Mouse (Mus musculus) granulocyte monocyte progenitor cell, adult 5-6 weeks (primary cell): ENCODE data around the gene Tigd3. TPM values are rescaled to one million over a fixed set of nuclear protein-coding genes. Genes with fewer than 3 reads are reported as not detected.

ENCODE experiments used
- ATAC-seq: replicated peaks from 2 replicates; pipeline ENCODE4 v1.8.0; 2016; ENCODE audit warnings: mild to moderate bottlenecking, moderate TSS enrichment, inconsistent platforms; ENCODE audit not compliant: poor library complexity, severe bottlenecking
- total RNA-seq, 2 experiments: library from RNA; stranded (forward) in 1 of 2; stranded (reverse) in 1 of 2; fragments of 200-712, 200-1000 nt in 1 of 2; fragments of >200 nt in 1 of 2; fragmentation: Nextera tagmentation in 1 of 2; gene quantifications; 2 replicates each; pipeline ENCODE4 v1.2.3; 2014 to 2017

Gene Tigd3
- total RNA-seq (2014; fragmentation: Nextera tagmentation) (1.1 and 2.5 TPM in 2 replicates), total RNA-seq (2017) (2.3 and 4.4 TPM in 2 replicates)

DNA sequence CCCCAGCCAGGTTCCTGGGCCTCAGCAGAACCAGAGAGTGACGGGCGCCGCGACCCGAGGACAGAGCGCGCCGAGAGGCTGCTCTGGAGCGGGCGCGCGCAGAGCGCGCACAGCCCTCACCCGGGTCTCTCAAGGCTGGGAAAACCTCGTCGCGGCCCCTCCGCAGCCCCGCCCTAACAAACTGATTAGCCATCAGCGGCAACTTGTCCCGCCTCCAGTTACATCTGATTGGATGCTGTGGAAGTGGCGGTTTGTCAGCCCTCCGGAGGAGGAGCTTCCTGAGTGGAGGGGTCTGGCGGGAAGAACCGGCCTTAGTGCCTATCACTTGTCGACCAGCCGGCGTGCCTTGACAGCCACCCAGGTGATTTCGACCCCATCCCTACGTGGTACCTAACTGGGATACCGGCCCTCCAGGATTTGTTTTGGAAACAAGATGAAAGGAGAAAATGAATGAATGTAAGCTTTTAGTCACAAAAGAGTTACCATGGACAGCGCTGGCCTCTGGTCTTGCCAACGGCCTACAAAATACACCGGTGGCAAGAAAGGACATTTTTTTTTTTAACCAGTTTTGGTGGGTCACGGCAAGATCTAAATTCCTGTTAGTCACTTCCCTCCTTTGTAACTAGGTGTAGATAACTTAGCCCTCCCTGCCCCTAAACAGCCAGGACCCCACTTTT is at the start of gene Tigd3:
Gene Tigd3 (minus strand): TSS at position 148 of the 677 bp plus-strand sequence.
- peak; percentile 96 for ATAC-seq

DNA sequence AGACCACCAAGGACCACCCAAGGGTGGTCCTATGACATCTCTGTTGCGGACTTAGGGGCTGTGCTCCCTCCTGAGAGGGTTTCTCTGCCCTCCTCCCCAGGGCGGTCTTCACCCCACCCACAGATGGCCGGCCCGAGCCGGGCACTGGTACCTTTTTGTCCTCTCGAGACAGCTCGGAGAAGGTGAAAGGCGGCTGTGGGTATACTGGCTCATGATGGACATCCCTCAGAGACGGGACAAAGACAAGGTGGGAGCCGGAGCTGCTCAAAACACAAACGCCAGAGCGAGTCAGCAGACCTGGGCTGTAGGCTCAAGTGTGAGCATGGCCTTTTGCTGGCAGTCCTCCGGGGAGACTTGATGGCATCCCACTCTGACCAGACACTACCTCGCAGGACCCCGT is 49.5 kb upstream of the Tigd3 start:
- no peak for ATAC-seq

DNA sequence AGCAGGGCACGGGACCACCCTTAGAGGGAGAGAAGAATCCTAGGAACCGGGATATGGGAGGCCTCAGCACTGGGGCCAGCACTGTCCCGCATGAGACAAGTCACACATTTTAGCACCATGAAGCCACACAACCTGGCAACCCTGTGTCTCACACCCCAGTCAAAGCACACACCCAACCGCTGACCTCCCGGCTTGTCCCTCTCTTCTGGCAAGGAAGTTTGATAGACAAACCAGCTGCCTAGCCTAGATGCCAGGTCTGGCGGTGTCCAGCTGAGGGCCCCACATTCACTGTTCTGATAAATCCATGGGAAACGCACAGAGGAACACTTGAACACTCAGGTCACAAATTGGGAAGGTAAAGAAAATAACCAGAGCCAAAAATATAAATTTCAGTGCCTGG is 48.6 kb upstream of the Tigd3 start:
- no peak for ATAC-seq

DNA sequence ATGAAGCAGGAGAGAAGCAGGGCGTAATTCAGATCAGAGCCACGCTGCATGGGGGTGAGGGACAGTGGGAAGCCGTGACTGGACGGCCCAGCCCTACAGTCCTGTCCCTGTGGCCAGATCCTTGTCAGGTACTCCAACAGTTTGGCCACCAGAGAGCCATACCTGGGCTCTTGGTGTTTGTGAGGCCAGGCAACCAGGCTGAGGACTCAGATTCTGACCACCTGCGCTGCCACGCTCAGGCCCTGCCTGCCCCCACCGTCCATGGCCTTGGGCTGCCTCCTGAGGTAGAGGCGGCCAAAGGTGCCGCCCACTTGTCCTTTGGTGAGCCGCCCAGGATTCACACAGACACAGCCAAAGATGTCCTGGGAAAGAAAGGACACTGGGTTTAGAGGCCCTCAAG is 46.7 kb upstream of the Tigd3 start:
- ATAC-seq: no peak

DNA sequence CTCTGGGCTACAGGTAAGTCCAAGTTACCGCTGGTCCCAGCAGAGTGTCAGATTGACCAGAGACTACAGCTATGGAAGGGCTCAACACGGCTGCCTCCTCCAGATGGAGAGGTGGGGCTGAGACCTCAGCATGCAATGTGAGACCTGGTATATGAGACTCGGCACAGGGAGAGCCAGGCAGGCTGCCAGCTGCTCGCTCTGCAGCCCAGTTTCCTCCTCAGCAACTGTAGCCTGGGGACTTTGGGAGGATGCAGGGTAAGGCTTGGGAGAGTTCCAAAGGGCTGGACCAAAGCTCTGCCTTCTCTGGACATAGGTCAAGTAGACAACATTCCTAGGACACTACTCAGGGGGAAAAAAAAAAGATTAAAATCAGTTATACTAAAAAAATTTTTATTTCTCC is 46.2 kb upstream of the Tigd3 start:
- no peak for ATAC-seq

DNA sequence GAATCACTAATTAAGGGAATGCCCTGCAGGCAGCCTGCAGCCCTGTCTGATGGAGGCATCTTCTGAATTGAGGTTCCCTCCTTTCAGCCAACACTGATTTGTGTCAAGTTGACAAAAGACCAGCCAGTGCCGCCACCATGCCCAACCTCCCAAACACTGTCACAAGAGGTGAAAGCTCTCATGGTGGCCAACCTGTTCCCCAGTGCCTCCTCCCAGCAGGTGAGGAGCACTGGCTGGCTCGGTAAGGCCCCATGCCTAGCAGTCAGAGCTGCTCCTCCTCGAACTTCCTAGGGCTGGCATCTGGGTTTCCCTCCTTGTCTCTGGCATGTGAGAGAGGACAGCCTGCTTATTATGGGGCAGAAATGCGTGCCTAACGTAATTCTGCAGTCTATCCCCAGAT is 45.8 kb upstream of the Tigd3 start:
- no peak for ATAC-seq

DNA sequence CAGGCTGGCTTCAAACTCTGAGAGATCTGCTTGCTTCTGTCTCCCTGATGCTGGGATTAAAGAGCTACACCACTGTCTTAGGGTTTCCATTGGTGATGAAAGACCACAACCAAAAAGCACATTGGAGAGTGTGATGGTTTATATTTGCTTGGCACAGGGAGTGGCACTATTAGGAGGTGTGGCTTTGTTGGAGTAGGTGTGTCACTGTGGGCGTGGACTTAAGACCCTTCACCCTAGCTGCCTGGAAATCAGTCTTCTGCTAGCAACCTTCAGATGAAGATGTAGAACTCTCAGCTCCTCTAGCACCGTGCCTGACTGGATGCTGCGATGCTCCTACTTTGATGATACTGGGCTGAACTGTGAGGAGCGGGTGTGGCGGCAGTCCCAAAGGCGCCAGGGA is 44.6 kb upstream of the Tigd3 start:
- ATAC-seq: no peak

DNA sequence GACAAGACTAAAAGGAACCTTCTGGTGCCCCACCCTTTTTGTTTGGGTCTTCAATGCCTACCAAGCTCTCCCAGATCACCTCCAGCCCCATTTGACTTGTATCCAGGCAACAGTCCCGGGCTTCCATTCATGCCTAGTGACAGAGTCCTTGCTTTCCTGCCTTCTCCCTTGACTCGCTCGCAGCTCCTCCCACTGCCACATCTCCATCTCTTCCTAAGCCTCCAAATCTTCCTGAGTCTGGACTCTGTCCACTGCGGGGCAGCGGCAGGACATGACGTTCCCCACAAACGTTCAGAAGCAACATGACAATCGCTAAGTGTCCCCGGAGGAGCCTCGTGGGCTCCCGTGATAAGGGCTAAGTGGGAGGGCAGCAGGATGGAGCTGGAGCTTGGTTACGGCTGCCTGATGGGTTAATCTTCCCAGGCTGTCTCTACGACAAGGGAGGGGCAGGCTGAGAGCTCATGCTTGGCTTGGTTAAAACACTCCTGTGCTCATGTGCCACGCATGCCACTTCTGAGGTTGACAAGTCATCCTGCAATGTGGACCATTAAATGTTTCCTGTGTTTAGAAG is 44.0 kb upstream of the Tigd3 start:
- no peak for ATAC-seq

DNA sequence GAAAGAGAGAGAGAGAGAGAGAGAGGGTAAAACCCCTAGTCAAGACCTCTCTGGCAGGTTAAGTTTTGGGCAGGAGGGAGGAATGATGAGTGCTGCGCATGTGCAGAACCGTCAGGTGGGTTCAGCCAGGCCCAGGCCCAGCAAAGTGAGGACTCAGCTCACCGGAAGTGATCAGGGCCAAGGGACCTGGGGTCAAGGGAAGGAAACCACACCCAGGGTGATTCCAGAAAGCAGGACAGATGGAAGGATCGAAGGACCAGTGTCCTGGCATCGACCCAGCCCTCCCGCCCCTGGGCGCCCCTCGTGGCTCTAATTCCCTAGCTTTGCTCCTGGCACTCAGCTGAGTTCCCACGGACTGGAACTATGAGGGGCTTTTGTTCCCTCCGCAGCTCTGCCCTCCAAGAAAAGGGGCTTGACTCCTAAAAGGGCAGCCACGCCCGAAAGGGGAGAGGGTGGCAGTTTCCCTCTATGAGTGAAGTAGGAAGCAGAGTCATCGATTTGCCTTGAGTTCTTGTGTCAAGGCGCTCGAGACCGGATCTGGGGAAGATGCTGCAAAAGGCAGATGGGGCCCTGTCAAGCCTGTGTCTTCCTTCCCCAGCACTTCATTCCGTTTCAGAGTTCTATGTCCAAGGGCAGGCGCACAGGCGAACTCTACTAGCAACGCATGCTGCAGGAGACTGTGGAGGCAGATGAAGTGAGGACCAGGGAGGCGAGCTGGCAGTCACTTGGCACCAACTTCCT is 43.3 kb upstream of the Tigd3 start:
- ATAC-seq: no peak

DNA sequence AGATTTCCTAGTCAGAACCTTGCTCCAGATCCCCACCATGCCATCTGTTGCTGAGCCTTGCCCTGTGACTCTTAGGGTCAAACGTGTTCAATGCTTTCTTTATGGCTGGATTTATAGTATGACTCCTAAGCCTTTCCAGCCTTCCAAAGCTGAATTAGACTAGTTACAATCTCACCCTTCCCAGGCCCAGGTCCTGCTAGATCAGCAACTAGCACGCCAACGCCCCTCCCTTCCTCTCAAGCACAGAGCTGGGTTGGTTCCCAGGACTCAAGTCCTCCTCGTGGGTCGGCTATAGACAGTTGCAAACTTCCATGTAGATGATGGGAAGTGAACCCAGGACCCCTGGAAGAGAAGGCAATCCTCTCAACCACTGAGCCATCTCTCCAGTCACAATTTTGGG is 41.7 kb upstream of the Tigd3 start:
- no peak for ATAC-seq

DNA sequence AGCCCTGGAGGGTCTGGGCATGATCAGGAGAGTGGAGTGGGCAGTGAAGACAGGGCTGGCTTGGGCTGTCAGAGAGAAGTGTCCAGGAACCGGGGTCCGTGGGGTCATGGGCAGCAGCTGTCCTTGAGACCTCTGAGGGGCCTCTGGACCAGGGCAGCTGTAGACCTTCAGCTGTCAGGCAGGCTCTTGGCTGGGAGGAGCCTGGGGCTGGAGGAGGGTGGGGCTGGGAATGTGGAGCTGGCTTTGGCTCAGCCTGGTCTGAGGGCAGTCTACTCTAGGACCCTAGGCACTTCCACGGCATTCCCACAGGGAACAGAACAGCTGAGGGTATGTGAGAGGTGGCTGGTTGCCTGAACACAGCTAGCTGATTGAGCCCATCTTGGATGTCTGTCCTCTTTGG is 41.3 kb upstream of the Tigd3 start:
- no peak for ATAC-seq

DNA sequence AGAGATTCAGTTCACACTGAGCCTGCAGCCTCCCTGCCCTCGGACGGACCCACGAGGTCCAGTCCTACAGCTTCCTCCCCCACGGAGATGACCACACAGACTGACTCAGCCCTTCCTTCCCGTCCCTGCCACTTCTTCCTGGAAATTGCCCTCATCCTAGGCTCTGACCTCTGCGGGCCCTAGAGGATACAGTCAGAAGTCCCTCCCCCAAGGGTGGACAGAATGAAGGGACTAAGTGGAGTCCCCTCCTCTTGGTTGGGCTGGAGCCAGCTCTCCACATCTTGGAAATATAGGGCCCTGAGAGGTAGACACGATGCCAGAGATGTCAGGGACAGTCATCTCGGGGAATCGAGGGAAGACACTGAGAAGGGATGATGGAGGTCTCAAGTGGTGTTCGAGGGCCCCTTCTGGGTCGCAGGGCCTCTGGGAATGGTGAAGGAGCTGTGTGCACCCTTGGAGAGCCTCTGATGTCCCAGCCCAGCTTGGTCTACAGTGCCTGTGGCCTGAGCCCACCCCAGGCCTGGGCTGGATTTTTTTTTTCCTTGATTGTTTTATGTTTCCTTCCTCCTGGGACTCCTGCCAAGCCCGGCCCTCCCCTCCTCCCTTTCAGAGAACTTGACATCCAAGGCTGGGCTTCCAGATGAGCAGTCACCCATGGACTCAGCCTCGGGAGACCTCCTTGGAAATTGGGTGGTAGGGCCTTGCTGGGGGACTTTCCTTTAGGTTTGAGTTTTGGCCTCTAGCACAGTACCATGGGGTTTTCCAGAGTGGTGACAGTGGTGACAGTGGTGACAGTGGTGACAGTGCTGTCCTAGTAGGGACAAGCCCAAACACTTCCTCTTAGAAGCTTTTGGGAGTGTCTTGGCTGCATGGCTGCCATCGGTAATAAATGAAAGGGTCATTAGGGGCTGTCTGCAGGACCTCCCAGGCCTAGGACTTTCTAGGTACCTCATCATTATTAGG is 36.0 kb upstream of the Tigd3 start:
- ATAC-seq: peak; percentile 69

DNA sequence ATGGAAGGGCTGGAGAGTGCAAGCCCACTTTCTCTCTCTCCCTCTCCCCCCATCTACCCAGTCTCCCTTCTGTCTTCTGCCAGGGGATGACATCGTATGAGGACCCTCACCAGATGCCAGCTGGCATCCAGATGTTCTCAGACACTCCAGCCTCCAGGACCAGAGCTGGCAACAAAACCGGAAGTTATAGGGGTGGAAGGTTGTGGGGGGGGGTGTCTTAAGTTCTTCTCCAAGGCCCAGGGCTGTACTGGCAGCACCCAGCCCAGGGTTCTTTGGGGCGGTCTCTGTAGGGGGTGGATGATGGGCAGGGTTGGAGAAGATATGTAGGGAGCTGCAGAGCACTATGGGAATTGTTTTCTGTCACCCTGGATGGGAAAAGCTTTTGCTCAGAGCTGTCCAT is 34.6 kb upstream of the Tigd3 start:
- ATAC-seq: no peak

DNA sequence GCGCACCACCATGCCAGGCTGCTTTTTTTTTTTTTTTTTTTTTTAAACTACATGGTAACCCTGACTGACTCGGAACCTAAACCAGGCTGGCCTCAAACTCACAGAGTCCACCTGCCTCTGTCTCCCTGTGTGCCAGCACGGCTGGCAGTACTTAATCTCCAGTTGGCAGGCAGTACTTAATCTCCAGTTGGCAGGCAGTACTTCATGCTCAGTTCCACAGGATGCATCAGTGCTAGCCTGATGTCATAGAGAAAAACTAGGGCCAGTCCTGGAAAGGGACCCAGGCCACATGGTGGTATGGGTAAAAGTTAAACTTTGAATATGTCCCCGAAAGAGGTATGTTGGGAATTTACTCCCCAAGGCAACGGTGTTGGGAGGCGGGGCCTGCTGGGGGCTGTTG is 34.2 kb upstream of the Tigd3 start:
- ATAC-seq: no peak

DNA sequence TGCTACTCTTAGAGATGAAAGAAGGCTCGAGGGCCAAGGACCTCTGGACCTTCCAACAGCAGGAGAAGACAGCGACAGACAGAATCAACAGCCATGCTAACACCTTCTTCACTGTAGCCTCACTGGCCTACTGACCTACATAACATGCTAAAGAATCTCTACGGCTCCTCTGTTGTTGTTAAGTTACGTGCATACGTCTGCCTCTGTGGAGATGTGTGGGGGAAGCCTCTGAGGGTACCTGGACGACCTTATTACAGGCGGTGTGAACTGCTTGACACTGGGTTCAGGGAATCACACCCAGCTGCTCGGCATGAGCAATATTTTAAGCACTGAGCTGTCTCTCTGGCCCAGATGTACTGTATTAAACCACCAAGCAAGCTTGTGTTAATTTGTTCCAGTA is 33.6 kb upstream of the Tigd3 start:
- no peak for ATAC-seq

DNA sequence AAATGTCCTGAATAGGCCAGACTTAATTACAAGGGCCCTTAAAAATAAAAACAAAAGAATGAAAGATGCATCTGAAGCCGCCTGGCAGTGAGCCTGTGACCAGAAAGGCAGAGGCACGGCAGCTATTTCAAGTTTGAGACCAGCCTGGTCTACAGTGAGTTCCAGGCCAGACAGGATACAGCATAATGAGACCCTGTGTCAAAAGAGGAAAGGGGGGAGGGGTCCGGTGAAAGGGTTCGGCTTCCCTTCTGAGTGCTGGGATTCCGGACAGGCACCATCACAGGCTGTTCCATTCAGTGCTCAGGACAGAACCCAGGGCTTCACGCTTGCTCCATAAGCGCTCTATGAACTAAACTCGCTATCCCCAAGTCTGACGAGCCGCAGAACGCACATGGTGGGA is 33.1 kb upstream of the Tigd3 start:
- ATAC-seq: no peak

DNA sequence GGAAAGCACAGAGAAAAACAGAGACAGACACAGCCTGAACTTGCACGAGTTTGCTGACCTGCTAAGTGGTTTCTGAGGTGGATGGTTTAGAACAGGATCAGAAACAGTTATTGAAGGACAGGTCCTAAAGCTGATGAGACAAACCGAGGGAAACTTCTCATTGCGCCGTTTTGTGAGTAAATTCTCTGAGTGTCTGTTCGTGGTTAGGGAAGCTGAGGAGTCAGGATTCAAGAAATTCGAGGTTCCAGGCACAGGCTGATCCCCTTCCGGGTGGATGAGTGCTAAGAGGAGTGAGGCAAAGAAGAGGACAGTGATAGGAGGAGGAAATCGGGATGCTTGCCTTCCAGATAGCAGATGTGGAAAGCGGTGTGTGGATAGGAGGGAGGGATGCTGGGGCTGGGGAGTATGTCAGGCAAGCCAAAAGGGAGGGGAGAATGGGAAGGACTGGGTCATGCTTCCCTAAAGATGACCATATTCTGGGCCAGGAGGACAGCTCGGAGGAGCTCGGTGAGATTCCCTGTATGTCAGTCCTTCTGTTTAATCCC is 31.4 kb upstream of the Tigd3 start:
- no peak for ATAC-seq

DNA sequence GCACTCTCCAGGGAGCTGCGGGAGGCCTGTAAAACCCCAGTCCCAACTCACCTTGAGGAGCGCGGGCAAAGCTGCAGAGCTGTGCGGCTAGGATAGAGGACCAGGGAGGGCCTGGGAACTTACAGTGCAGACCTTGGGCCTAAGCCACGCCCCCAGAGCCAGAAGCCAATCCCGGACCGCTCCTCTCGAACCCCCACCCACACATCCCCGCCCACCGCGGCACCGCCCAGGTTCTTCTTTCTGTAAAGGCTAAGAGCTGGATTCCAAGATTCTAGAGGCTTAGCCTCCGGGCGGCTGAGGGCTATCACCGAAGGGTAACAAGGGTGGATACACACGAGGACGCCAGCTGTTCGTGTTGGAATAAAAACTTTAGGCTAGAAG is 30.8 kb upstream of the Tigd3 start, which contains the start of gene Cdc42ep2:
Gene Cdc42ep2 (minus strand): TSS at position 104 of the 381 bp plus-strand sequence.
- ATAC-seq: peak; percentile 88

DNA sequence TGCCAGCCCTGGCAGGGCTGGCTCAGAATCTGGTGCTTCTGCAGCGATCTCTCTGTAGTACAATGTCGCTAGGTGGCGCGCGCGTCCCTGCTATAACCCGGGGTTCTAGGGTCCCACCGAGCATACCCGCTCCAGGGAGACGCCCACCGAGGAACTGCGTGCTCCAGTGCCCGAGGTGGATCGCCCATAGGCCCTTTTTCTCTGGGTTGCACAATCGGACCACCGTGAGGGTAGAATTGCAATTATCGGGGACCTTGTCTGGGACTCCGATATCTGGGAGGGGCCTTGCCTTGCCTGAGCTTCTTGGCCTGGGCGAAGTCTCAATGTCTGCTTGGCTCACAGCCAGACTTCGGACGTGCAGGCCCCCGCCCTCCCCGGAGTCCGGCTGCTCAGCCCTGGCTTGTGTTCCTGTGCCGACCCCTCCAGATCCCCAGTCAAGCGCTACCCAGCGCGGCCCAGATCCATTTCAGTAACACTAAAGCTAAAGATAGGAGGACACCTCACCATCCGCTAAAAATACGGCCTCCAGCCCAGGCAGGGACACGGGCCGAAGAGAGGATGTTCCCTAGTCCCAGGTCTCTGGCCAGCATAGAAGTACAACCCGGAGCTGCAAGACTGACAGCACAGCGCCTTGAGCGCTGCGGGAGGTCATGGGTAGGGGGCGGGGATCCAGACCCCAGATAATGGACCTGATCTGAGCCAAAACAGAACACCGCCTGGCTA is 30.2 kb upstream of the Tigd3 start:
- ATAC-seq: peak; percentile 84

DNA sequence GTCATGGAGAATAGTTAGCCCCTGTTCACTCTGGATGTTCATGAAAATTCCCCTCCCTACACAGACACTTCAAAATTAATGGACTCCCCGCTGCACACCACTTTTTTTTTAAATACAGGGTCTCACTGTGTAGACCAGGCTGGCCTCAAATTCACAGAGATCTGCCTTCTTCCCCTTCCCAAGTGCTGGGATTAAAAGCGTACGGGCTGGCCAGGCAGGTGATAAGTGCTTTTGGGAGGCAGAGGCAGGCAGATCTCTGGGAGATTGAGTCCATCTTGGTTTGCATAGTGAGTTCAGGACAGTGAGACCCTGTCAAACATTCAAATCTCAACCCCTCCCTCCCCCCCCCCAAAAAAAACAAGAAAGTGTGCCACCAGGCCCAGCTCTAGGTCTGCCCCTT is 29.0 kb upstream of the Tigd3 start:
- no peak for ATAC-seq
